Mouse (Mus musculus): ENCODE results near the gene Usp29.
"Not testable (repeated sequence)": the region's sequence is repeated elsewhere in the genome, so short reads cannot be mapped to it uniquely, and the experiment has no call there.

Gene Usp29

GRCm38 (mm10) chr7:6925926-6926730, 195.8 kb downstream of the Usp29 start:
- in situ Hi-C loops (cut with MboI, MseI), result no loop called here

DNA sequence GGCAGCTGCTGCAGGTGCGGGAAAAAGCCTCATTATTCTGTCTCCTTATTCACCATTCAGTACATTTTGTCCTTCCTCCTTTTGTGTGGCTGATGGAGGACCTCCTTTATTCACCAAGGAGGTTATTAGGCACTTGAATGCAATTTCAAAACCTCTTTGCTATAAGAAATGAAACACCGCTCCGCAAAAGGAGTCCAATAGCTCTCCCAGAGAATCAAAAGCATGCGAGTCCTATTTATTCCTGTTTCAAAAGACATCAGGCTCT, 196.3 kb downstream of the Usp29 start:
- in situ Hi-C loops (cut with MboI, MseI), result no loop called here

DNA sequence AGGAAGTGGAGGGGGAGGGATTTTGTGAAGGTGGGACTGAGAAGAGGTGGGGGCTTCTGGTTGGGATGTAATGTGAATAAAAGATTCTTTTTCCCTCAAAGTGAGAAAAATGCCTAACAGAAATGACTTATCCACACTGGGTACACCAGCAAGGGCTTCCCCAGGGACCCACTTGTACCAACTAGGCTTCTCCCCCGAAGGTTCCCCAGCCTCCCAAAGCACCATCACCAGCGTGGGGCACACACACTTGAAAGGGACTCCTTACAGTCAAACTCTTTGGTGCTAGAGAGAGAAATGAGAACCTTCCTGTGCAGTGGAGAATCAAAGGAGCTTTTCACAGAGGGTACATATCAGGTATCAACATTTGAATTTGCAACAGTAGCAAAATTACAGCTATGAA, 198.9 kb downstream of the Usp29 start:
- in situ Hi-C loops (cut with MboI, MseI), result no loop called here

- in situ Hi-C loops (cut with MboI, MseI), result loop anchor here (5.0 to 10.0 kb wide), 3 partner anchors 360 to 572 kb away; partner anchors contain the start of gene Zfp78
These were observed 204.4 kb downstream of the Usp29 start for GRCm38 (mm10) chr7:6934741-6935140.

DNA sequence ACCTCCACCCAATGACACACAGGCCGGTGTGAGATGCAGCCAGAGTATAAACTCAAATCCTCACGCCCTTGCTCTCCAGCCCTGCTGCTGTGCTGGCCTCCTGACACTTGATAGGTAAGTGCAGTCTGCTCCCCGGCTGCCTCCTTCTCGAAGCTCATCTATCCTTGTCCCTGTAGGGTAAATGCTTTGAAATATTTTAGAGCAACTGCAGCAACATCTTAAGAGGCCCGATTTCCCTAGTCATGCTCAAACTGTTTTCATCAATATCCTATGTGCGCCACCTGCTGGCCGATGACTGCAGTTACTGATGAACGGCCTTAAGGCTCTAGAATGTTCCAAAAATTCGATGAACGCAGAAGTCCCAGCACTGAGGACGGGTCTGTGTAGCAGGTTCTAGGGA, 206.7 kb downstream of the Usp29 start:
- in situ Hi-C loops (cut with MboI, MseI), result loop anchor here (5.0 to 10.0 kb wide), 3 partner anchors 358 to 575 kb away; partner anchors contain the start of gene Zfp78

DNA sequence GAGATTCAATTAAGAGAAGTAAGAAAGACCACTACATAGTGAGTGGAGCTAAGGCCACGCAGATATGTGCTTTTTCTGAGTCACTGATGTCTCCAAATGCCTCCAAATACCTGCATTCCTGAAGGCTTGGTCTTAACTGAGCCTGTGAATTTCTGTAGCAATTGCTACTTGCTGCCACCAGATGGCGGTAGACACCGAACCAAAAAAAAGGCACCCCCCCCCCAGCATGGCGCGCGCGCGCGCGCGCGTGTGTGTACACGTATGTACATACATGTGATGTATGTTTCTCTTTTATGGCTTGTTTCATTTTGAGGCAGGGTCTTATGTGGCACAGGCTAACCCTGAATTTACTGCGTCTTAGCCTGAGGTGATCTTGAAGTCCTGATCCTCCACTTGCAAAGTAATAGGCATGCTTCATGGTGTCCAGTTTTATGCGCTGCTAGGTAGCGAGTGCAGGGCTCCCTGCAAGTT, 210.4 kb downstream of the Usp29 start:
- in situ Hi-C loops (cut with MboI, MseI), result no loop called here

- in situ Hi-C loops (cut with MboI, MseI), result not testable (repeated sequence)
These were observed 217.7 kb downstream of the Usp29 start for GRCm38 (mm10) chr7:6948061-6948460.

- in situ Hi-C loops (cut with MboI, MseI), result no loop called here
These were observed 226.2 kb downstream of the Usp29 start for GRCm38 (mm10) chr7:6956576-6956975.

DNA sequence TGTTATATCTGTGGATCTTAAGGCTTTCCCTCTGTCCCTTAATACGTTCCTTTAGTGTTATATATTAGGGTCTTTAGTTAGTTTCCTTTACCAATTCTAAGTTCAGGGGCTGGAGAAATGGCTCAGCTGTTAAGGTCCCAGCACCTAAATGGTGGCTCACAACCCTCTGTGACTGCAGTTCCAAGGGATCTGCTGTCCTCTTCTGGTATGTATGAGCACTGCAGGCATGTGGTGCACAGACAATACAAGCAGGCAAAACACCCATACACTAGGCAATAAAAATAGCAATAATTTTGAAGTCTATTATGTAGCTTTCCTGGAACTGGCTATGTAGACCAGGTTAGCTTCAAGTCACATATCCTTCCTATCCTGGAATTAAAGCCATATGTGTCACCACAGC, 228.2 kb downstream of the Usp29 start:
- in situ Hi-C loops (cut with MboI, MseI), result no loop called here

DNA sequence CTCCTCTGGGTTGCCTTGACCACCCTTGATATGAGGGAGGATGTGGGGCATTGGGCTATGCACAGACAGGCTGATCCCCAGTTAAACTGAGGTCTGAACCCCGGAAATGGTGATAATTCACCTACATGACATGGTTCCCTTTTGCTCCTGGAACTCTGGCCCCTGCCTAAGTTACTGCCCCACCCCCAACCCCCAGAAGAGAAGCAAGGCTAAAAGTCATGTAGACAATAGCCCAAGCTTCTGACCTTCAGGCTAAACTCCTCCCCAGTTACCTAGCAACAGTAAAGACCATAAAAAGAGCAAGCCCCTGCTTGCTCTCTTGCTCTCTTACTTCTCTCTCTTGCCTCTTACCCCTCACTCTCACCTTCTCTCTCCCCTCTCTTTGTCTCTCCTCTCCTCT, 243.2 kb downstream of the Usp29 start:
- in situ Hi-C loops (cut with MboI, MseI), result no loop called here

GRCm38 (mm10) chr7:6976890-6977289, 246.5 kb downstream of the Usp29 start:
- in situ Hi-C loops (cut with MboI, MseI), result no loop called here

GRCm38 (mm10) chr7:6995251-6995650, 264.9 kb downstream of the Usp29 start, which contains the start of gene Aurkc:
Gene Aurkc (plus strand): TSS chr7:6995300.
- in situ Hi-C loops (cut with MboI, MseI), result not testable (repeated sequence)

- in situ Hi-C loops (cut with MboI, MseI), result not testable (repeated sequence)
These were observed 268.5 kb downstream of the Usp29 start for GRCm38 (mm10) chr7:6998914-6999313.

GRCm38 (mm10) chr7:7005441-7005840, 275.1 kb downstream of the Usp29 start:
- in situ Hi-C loops (cut with MboI, MseI), result not testable (repeated sequence)

Data from T-helper 2 cell (primary cell).